Mouse (Mus musculus): ENCODE results near the gene Akp3.

GRCm38 (mm10) chr1:87086196-87086595, 38.6 kb upstream of the Akp3 start:
- no peak for TF ChIP-seq CTCF (IDR thresholded peaks at IDR 0.05; ENCODE audit: low read depth, low read length)
- TF ChIP-seq POLR2A (IDR thresholded peaks at IDR 0.05; ENCODE audit: extremely low read depth, insufficient read depth, low read length), result no peak

All from liver, adult 2 months (tissue).